Mouse (Mus musculus) heart, embryonic 13.5 days (tissue): ENCODE measurements at regions not wholly inside any gene's neighbourhood (a gene's known extent, or its start where the extent isn't known, plus 50 kb on each side); places are given as distances from the start of the nearest gene placed in this dataset.

ENCODE experiments used
- ATAC-seq: fragments of 200-750 bp; cut with Nextera tagmentation; 2 replicates; pipeline ENCODE4 v1.8.0; 2017; ENCODE audit warnings: moderate TSS enrichment; ENCODE audit not compliant: insufficient number of reproducible peaks, low FRiP score, low TSS enrichment; ENCODE audit errors: extremely low read depth
- H3K27ac ChIP-seq: fragments of 300-500 bp; sonication (generic); replicated peaks from 2 replicates; pipeline ENCODE4 v1.5.1; 2015; ENCODE audit warnings: moderate library complexity, mild to moderate bottlenecking, inconsistent platforms
- H3K27me3 ChIP-seq: fragments of 300-500 bp; sonication (generic); replicated peaks from 2 replicates; pipeline ENCODE4 v1.6.1; 2015; ENCODE audit warnings: mild to moderate bottlenecking, inconsistent platforms
- H3K36me3 ChIP-seq: fragments of 300-500 bp; sonication (generic); 2 replicates; pipeline ENCODE4 v1.6.1; 2015; ENCODE audit warnings: mild to moderate bottlenecking, inconsistent platforms
- H3K4me1 ChIP-seq: fragments of 300-500 bp; sonication (generic); 2 replicates; pipeline ENCODE4 v1.6.1; 2015; ENCODE audit warnings: inconsistent platforms
- H3K4me2 ChIP-seq: fragments of 300-500 bp; sonication (generic); 2 replicates; pipeline ENCODE4 v1.6.1; 2015; ENCODE audit warnings: inconsistent platforms, mild to moderate bottlenecking, moderate library complexity
- H3K4me3 ChIP-seq: fragments of 300-500 bp; sonication (generic); 2 replicates; pipeline ENCODE4 v1.5.1; 2015; ENCODE audit warnings: moderate library complexity, mild to moderate bottlenecking, inconsistent platforms
- H3K9ac ChIP-seq: fragments of 300-500 bp; sonication (generic); 2 replicates; pipeline ENCODE4 v1.6.1; 2015; ENCODE audit warnings: inconsistent platforms, mild to moderate bottlenecking, moderate library complexity
- H3K9me3 ChIP-seq: fragments of 300-500 bp; sonication (generic); 2 replicates; pipeline ENCODE4 v1.6.1; 2016; ENCODE audit warnings: inconsistent platforms
- WGBS: fragments of 180-500 bp; shearing (Covaris S2); methylation state at CpG from one replicate; pipeline ENCODE4 v1.1.7; 2015; ENCODE audit warnings: mixed read lengths; 5-methylcytosine and 5-hydroxymethylcytosine counted together

- H3K27me3 ChIP-seq = no peaks in the 10 kb centered on the region
- WGBS = 75% methylated on average over 8 of the region's 8 CpGs
- no peak overlapping the region for H3K9ac ChIP-seq
- no peak overlapping the region for H3K4me3 ChIP-seq
- ATAC-seq = no peak
- H3K27ac ChIP-seq = no peak overlapping the region
- H3K4me2 ChIP-seq = no peak overlapping the region
- H3K36me3 ChIP-seq = no peaks in the 10 kb centered on the region
- H3K4me1 ChIP-seq = peaks cover 22% of the 10 kb centered on the region
- no peaks in the 10 kb centered on the region for H3K9me3 ChIP-seq
Observed at GRCm38 (mm10) chr1:186255476-186256080, 138.5 kb upstream of the Lyplal1 start.

GRCm38 (mm10) chr1:186254500-186254899 lies 137.4 kb upstream of the Lyplal1 start:
- no peaks in the 10 kb centered on the region for H3K27me3 ChIP-seq
- H3K4me1 ChIP-seq = peaks cover 25% of the 10 kb centered on the region
- no peak overlapping the region for H3K27ac ChIP-seq
- no peaks in the 10 kb centered on the region for H3K36me3 ChIP-seq
- no peak overlapping the region for H3K4me2 ChIP-seq
- H3K9me3 ChIP-seq = no peaks in the 10 kb centered on the region
- H3K4me3 ChIP-seq = no peak overlapping the region
- 46% methylated on average over 3 of the region's 3 CpGs for WGBS
- no peak overlapping the region for H3K9ac ChIP-seq
- no peak for ATAC-seq

GRCm38 (mm10) chr1:186252551-186252950 lies 135.4 kb upstream of the Lyplal1 start:
- Histone ChIP-seq H3K4me3 (no peak overlapping the region), H3K9ac (no peak overlapping the region), H3K9me3 (no peaks in the 10 kb centered on the region), H3K4me2 (no peak overlapping the region), H3K27ac (no peak overlapping the region), H3K27me3 (no peaks in the 10 kb centered on the region), H3K36me3 (no peaks in the 10 kb centered on the region), H3K4me1 (peaks cover 25% of the 10 kb centered on the region)
- 65% methylated on average over 4 of the region's 4 CpGs for WGBS
- ATAC-seq = no peak

- Histone ChIP-seq H3K4me2 (no peak overlapping the region), H3K27ac (0 out of 2 replicates have a peak overlapping the region, but pooled peaks have one; percentile 17), H3K27me3 (no peaks in the 10 kb centered on the region), H3K9ac (0 out of 2 replicates have a peak overlapping the region, but pooled peaks have one; percentile 14), H3K36me3 (no peaks in the 10 kb centered on the region), H3K4me3 (no peak overlapping the region), H3K4me1 (peaks cover 21% of the 10 kb centered on the region), H3K9me3 (no peaks in the 10 kb centered on the region)
- WGBS = 38% methylated on average over 4 of the region's 4 CpGs
- ATAC-seq = no peak
Observed at GRCm38 (mm10) chr1:186250316-186250715, 133.2 kb upstream of the Lyplal1 start.

GRCm38 (mm10) chr1:186249214-186249613 lies 132.1 kb upstream of the Lyplal1 start:
- Histone ChIP-seq H3K36me3 (no peaks in the 10 kb centered on the region), H3K9ac (no peak overlapping the region), H3K4me2 (no peak overlapping the region), H3K4me1 (peaks cover 17% of the 10 kb centered on the region; the same call in 1 of the 2 replicates), H3K9me3 (no peaks in the 10 kb centered on the region), H3K27me3 (no peaks in the 10 kb centered on the region), H3K27ac (no peak overlapping the region), H3K4me3 (no peak overlapping the region)
- 79% methylated on average over 4 of the region's 4 CpGs for WGBS
- no peak for ATAC-seq

- H3K9ac ChIP-seq = no peak overlapping the region
- H3K9me3 ChIP-seq = no peaks in the 10 kb centered on the region
- H3K36me3 ChIP-seq = no peaks in the 10 kb centered on the region
- no peaks in the 10 kb centered on the region for H3K27me3 ChIP-seq
- no peak for ATAC-seq
- H3K4me2 ChIP-seq = no peak overlapping the region
- H3K4me3 ChIP-seq = no peak overlapping the region
- no peak overlapping the region for H3K27ac ChIP-seq
- H3K4me1 ChIP-seq = peaks cover 9% of the 10 kb centered on the region; the same call in 1 of the 2 replicates
- 68% methylated on average over 7 of the region's 7 CpGs for WGBS
Observed at GRCm38 (mm10) chr1:186245723-186246440, 128.8 kb upstream of the Lyplal1 start.

- no peaks in the 10 kb centered on the region for H3K9me3 ChIP-seq
- H3K4me3 ChIP-seq = no peak overlapping the region
- H3K4me2 ChIP-seq = no peak overlapping the region
- H3K36me3 ChIP-seq = no peaks in the 10 kb centered on the region
- H3K4me1 ChIP-seq = no peaks in the 10 kb centered on the region
- H3K27ac ChIP-seq = no peak overlapping the region
- no peaks in the 10 kb centered on the region for H3K27me3 ChIP-seq
- ATAC-seq = no peak
- H3K9ac ChIP-seq = no peak overlapping the region
- WGBS = 88% methylated on average over 2 of the region's 2 CpGs
Observed at GRCm38 (mm10) chr1:186241112-186241511, 124.0 kb upstream of the Lyplal1 start.

GRCm38 (mm10) chr1:186237556-186237955 lies 120.4 kb upstream of the Lyplal1 start:
- no peak overlapping the region for H3K9ac ChIP-seq
- H3K4me1 ChIP-seq = no peaks in the 10 kb centered on the region
- H3K36me3 ChIP-seq = no peaks in the 10 kb centered on the region
- H3K27ac ChIP-seq = no peak overlapping the region
- no peak overlapping the region for H3K4me2 ChIP-seq
- no peaks in the 10 kb centered on the region for H3K9me3 ChIP-seq
- H3K4me3 ChIP-seq = no peak overlapping the region
- 61% methylated on average over 6 of the region's 6 CpGs for WGBS
- H3K27me3 ChIP-seq = no peaks in the 10 kb centered on the region
- no peak for ATAC-seq

GRCm38 (mm10) chr1:186236267-186237020 lies 119.3 kb upstream of the Lyplal1 start:
- no peaks in the 10 kb centered on the region for H3K9me3 ChIP-seq
- no peak overlapping the region for H3K4me2 ChIP-seq
- no peaks in the 10 kb centered on the region for H3K36me3 ChIP-seq
- H3K27ac ChIP-seq = no peak overlapping the region
- no peaks in the 10 kb centered on the region for H3K27me3 ChIP-seq
- WGBS = 60% methylated on average over 7 of the region's 7 CpGs
- H3K4me1 ChIP-seq = no peaks in the 10 kb centered on the region
- no peak overlapping the region for H3K9ac ChIP-seq
- H3K4me3 ChIP-seq = no peak overlapping the region
- ATAC-seq = no peak

GRCm38 (mm10) chr1:186234536-186234935 lies 117.4 kb upstream of the Lyplal1 start:
- WGBS = 54% methylated on average over 6 of the region's 6 CpGs
- no peak overlapping the region for H3K9ac ChIP-seq
- no peak for ATAC-seq

GRCm38 (mm10) chr1:186230476-186230875 lies 113.4 kb upstream of the Lyplal1 start:
- no peaks in the 10 kb centered on the region for H3K9me3 ChIP-seq
- no peaks in the 10 kb centered on the region for H3K27me3 ChIP-seq
- no peak overlapping the region for H3K27ac ChIP-seq
- H3K36me3 ChIP-seq = no peaks in the 10 kb centered on the region
- no peak overlapping the region for H3K4me2 ChIP-seq
- H3K4me3 ChIP-seq = no peak overlapping the region
- 73% methylated on average over 5 of the region's 5 CpGs for WGBS
- peaks cover 5% of the 10 kb centered on the region; the same call in 1 of the 2 replicates for H3K4me1 ChIP-seq
- no peak for ATAC-seq
- H3K9ac ChIP-seq = no peak overlapping the region

More at GRCm38 (mm10) chr1:186234536-186234935, 117.4 kb upstream of the Lyplal1 start:
- no peak overlapping the region for H3K4me2 ChIP-seq
- H3K27ac ChIP-seq = no peak overlapping the region
- H3K9me3 ChIP-seq = no peaks in the 10 kb centered on the region
- no peaks in the 10 kb centered on the region for H3K4me1 ChIP-seq
- no peaks in the 10 kb centered on the region for H3K36me3 ChIP-seq
- H3K27me3 ChIP-seq = no peaks in the 10 kb centered on the region
- H3K4me3 ChIP-seq = no peak overlapping the region
